Mouse (Mus musculus) frontal cortex, postnatal 25 days (tissue): Measurements from ENCODE around the gene Cdkal1.

Source experiments
- DNase-seq, 2 experiments: peaks; one replicate each; pipeline ENCODE4 v3.0.0; 2022; ENCODE audit warnings: low spot score in 2 of 2

Gene Cdkal1

DNA sequence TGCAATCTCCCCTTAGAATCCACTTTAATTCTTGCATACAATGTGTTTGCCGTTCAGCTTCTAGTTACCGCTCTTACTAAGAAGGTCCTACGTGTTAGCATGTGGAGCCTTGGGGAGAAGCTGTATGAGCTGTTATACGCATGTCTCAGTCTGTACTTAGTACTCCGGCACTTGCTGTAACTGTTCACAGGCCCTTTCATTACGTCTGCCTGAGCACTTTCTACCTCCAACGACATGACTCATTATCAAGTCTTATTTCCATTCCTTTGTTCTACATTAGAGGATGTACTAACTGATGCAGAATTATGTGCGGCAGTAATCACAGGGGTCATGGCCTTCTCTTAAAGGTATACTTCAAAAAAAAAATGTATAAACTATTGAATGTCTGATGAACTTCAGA, 89.1 kb downstream of the Cdkal1 start:
- DNase-seq: no peak

DNA sequence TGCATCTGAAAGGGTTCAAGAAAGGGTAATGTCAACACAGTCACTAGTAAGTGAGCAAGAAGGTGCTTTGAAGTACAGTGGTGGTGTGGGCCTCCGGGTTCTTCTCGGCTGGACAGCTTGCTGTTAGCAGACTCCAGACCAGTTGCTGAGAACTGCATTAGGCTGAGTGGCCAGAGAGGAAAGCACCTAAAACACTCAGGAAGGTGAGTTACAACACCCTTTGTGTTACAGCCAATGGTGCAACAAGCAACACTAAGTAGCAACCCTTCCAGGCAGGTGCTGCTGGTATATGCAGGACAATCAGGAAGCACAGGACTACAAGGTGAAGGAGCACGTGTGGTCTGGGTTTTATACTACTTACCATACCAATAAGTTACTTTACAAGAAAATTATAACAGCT, 90.2 kb downstream of the Cdkal1 start:
- DNase-seq: no peak

GRCm38 (mm10) chr13:29759691-29760467, 95.6 kb downstream of the Cdkal1 start:
- DNase-seq: no peak

DNA sequence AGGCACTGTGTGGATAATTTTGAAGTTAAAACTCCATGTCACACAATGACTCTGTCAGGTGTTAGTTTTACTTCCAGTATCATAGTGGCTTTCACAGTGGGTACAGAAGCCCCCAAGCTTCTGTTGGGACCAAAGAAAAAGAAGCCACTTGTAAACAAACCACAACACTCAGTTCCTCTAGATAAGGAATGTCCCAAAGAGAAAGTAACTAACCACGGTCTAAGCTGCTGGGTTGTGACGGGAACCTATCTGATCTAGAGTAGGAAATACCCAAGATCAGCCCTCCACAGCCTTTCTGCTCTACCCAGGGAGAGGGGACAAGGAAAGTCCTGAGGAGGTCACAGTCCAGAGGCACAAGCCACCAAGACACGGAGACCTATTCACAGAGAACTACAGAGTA, 99.4 kb downstream of the Cdkal1 start:
- no peak for DNase-seq

DNA sequence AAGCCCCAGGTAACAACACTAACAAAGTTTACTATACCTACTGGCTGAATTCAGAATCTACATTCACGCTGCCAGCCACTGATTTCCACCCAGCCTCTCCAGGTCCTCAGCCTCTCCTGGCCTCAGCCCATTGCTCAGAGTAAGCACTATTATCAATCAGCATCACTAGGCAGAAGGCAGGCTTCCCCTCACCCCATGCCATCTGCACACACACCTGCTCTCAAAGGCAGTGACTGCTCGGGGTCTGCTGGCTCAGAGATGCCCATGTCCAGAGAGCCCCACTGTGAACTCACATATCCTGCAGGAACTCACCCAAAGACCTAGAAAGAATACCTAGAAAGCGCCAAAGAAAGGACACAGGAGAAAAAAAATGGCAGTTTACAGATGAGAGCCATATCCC, 102.2 kb downstream of the Cdkal1 start:
- no peak for DNase-seq

- DNase-seq: no peak
These were observed 103.4 kb downstream of the Cdkal1 start for GRCm38 (mm10) chr13:29752061-29752460.

- DNase-seq: no peak
These were observed 104.3 kb downstream of the Cdkal1 start for GRCm38 (mm10) chr13:29751201-29751600.

- no peak for DNase-seq
These were observed 108.2 kb downstream of the Cdkal1 start for GRCm38 (mm10) chr13:29747347-29747647.

DNA sequence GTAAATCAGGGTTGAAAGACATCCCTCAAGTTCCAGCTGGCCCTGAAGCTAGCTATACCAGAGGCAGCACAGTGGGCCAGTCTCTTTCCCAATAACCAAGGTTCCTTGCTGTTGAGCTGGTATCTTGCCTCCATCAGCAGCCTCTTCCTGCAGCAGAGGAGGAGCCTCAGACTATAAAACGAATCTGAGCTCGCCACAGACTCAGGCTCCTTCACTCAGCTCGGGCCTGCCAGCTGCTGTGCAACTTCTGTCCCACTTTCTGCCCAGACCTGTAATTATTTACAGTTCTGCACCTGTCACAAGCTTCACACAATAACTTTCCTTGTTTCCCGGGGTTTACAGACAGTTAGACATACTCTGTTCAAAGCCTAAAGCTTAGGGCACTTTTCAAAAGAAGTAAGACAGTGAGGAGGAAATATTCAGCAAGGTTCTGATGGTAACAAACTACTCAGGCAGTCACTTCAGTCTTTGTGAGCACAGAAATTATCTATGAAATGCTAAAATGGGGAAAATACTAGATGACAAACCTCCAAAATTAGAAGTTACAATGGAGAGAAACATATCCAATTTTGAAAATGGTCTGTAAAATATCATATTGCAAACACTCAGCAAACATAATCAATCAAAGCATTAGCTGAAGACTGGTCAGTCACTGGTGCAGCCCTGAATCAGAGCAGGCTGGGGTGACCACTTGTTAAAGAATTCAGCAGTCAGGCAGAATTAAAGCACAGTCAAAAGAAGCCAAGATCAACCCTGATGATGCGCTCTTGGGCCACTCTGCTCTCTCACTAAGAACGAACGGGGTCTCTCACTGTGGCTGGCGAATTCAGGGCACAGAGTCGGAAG, 108.8 kb downstream of the Cdkal1 start:
- no peak for DNase-seq

DNA sequence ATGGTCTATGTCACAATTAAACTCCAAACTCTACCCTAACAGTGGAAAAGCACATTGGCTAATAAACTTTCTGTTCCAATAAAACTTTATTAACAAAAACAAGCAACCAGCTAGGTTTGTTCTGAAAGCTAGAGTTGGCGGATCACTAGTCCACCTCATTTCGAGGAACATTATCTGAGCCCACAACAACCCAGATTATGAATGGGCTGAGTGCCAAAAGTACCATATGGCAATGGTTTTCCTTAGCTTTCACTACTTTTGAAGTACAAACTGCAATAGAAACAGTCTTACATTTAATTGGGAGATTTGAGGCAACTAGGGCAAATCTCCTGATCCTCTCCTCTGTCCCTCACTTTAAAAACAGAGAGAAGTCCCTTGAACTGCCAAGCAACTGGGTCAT, 110.4 kb downstream of the Cdkal1 start:
- no peak for DNase-seq

DNA sequence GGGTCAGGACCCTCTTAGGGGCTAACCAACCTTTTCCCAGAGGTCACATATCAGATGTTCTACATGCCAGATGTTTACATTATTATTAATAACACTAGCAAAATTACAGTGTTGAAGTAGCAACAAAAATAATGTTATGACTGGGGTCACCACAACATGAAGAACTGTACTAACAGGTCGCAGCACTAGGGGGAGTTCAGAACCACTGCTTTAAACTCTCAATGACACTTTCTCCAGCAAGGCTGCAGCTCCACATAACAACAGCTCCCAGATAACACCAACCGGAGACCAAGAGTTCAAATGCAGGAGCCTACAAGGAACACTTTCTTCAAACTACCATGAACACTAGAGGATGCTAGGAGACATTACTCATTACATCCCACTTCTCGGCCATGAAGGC, 111.3 kb downstream of the Cdkal1 start:
- DNase-seq: no peak

DNA sequence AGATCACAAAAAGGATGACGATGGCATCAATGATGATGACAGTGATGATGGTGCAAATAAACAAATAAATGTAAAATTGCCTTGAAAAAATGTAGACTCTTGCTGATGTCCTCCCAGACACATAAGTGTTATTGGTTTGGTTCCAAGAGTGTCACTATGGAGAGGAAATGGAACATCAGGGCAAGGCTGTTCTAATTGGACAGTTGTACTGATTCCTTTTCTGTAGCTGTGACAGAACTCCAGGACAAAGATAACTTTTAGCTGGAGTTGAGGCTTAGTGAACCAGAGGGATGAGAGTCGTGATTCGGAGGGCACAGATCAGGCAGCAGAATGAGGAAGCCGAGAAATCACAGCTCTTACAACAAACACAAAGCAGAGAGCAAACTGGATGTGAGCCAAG, 111.7 kb downstream of the Cdkal1 start:
- no peak for DNase-seq

GRCm38 (mm10) chr13:29737675-29738461, 117.6 kb downstream of the Cdkal1 start:
- DNase-seq: no peak

GRCm38 (mm10) chr13:29734496-29734895, 121.0 kb downstream of the Cdkal1 start:
- DNase-seq: no peak

GRCm38 (mm10) chr13:29726154-29726825, 129.2 kb downstream of the Cdkal1 start:
- DNase-seq: no peak

DNA sequence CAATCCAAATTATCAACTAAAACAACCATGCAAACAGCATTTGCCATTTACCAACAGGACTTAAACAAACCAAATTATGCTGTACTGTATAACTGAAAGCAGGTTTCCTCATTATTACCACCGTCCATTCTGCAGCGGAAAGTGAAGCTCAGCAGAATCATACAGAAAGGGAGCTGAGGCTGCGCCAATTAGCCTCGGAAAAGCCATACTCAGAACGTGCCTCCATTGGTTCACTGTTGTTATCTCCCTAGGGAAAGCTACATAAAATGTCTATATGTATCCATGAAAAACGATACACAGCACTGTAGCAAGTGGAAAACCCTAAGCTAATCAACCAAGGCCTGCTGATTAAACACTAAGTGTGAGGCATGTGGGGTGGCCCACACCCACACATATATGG, 130.6 kb downstream of the Cdkal1 start:
- DNase-seq: no peak

GRCm38 (mm10) chr13:29723150-29723549, 132.3 kb downstream of the Cdkal1 start:
- no peak for DNase-seq

DNA sequence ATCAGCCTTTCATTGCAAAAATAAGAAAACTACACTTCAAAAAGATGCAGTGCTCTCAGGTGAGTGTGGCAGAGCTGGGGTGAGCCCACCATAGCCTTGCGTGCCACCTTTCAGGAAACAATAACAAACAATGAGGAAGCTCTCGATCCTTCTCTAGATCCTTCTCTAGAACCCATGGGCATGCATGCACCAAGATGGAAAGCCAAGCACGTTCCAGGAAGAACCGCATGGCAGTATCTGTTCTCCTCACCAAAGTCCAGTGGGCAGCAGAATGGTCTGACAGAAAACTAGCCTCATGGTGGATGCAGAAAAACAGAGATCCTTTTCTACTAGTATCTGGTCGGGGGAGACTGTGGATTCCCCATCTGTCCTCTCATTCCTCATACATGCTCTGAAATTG, 134.3 kb downstream of the Cdkal1 start:
- DNase-seq: no peak

GRCm38 (mm10) chr13:29716550-29716949, 138.9 kb downstream of the Cdkal1 start:
- no peak for DNase-seq

GRCm38 (mm10) chr13:29715241-29715841, 140.1 kb downstream of the Cdkal1 start:
- DNase-seq: no peak

DNA sequence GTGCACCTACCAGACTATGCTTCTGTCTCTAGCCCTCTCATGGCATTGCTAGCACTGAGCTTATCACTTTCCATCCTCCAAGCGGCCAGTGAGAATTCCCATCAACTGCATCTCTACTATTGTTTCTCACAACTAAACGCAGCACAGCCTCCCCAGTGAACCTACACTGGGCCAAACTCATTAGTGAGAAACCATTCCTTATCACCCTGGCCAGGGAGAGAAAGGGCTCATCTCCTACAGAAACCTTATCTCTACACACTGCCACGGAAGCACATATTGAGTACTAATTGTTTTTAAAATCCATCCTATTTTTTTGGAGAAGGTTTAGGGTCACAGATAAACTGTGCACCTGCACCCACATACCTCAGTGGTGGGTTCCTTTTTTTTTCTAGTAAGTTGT, 147.9 kb downstream of the Cdkal1 start:
- DNase-seq: no peak

- no peak for DNase-seq
These were observed 154.1 kb downstream of the Cdkal1 start for GRCm38 (mm10) chr13:29701400-29701799.
